ENCODE assay signal across 8 mouse cellular contexts in the genomic region with DNA sequence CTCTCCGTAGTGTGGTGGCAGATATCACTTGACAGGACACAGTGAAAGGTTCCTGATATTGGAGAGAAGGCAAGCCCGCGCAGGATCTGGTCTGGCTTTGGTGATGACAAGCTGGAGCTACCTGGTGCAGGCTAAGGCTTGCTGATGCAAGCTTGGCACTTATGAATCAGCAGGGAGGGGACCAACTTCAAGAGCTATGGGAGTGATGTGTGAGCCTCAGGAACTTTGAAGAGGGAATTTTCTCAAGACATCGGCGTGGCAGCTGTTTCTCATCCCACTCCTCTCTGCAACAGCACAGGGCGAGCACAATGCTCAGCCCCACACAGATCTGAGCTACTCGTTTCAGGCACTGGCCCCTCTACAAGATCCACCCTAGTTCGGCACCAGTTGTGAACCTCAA. TPM values are rescaled to one million over a fixed set of nuclear protein-coding genes. Genes with fewer than 3 reads are reported as not detected.
DNase-seq lines count a peak whose midpoint lies in the region; ATAC-seq and TF ChIP-seq lines count a peak whose summit lies in the region.

A gene (plus strand): TSS at position 302 of the 400 bp plus-strand sequence.

- H3K4me3 ChIP-seq in lung, adult 2 months (replicated peaks; ENCODE audit: extremely low read depth, low read depth, low read length) = no peak within 1 kb of the TSS
- no peak within 1 kb of the TSS for H3K4me3 ChIP-seq in cortical plate, adult 2 months (ENCODE audit: insufficient read depth, low read length)
- H3K4me3 ChIP-seq in midbrain, embryonic 15.5 days = no peak within 1 kb of the TSS

- no peaks in the 10 kb centered on the region for H3K36me3 ChIP-seq in midbrain, embryonic 15.5 days (replicated peaks)

- H3K9ac ChIP-seq in midbrain, embryonic 15.5 days = no peak within 1 kb of the TSS

- H3K9me3 ChIP-seq in midbrain, embryonic 15.5 days = no peaks in the 10 kb centered on the region

- TF ChIP-seq POLR2A in lung, adult 2 months (IDR thresholded peaks at IDR 0.05; ENCODE audit: borderline replicate concordance, extremely low read depth, low read depth, low read length) = no peak
- no peak for TF ChIP-seq POLR2A in cortical plate, adult 2 months (IDR thresholded peaks at IDR 0.05; ENCODE audit: extremely low read depth, insufficient read depth, low read length)

- H3K4me2 ChIP-seq in midbrain, embryonic 15.5 days = no peak within 1 kb of the TSS

- H3K27me3 ChIP-seq in midbrain, embryonic 15.5 days (replicated peaks) = peaks cover 21% of the 10 kb centered on the region

- no peaks in the 10 kb centered on the region for H3K4me1 ChIP-seq in lung, adult 2 months (ENCODE audit: control insufficient read depth, insufficient read depth, low read length)
- H3K4me1 ChIP-seq in cortical plate, adult 2 months (ENCODE audit: control insufficient read depth, insufficient read depth, low read length) = peaks cover 3% of the 10 kb centered on the region; the same call in 1 of the 2 replicates
- no peaks in the 10 kb centered on the region for H3K4me1 ChIP-seq in midbrain, embryonic 15.5 days

- ATAC-seq in midbrain, embryonic 15.5 days (replicated peaks) = no peak

- DNase-seq in lung, adult 2 months = no peak
- no peak for DNase-seq in lung, adult 18-20 months
- no peak for DNase-seq in heart, adult 8-10 months (ENCODE audit: low spot score)
- no peak for DNase-seq in layer of hippocampus, postnatal 25 days (ENCODE audit: extremely low spot score in 1 of 2, low spot score in 1 of 2)
- no peak for DNase-seq in cerebellum, adult 18-20 months
- no peak for DNase-seq in right cerebral cortex, adult 2 months (ENCODE audit: low spot score in 2 of 2)

- TF ChIP-seq CTCF in lung, adult 2 months (IDR thresholded peaks at IDR 0.05; ENCODE audit: insufficient read depth, low read length) = no peak
- no peak for TF ChIP-seq CTCF in cortical plate, adult 2 months (IDR thresholded peaks at IDR 0.05; ENCODE audit: extremely low read depth, insufficient read depth, low read length)

- 57% methylated on average over 8 of the region's 8 CpGs for WGBS in lung, adult 2 months
- 77% methylated on average over 8 of the region's 8 CpGs for WGBS in midbrain, embryonic 15.5 days

- no peak within 1 kb of the TSS for H3K27ac ChIP-seq in cortical plate, adult 2 months (ENCODE audit: insufficient read depth, low read length)
- no peak within 1 kb of the TSS for H3K27ac ChIP-seq in midbrain, embryonic 15.5 days

RNA-seq across cellular contexts. Expression of the gene that starts here (rescaled TPM):
- polyA plus RNA-seq in lung, adult 2 months (2012; rRNA removed) = 56.1 and 83.4 TPM in 2 replicates
- polyA plus RNA-seq in cortical plate, adult 2 months (2012; rRNA removed) = 138 and 151 TPM in 2 replicates
- total RNA-seq in heart, adult 8-10 months (2022) = 10 to 100 TPM; 78.0 to 97.5 (median 87.2) TPM
- total RNA-seq in layer of hippocampus, postnatal 25 days (2021) = 100 to 1,000 TPM; 127 to 136 TPM
- 61.5 and 66.8 TPM in 2 replicates for polyA plus RNA-seq in midbrain, embryonic 15.5 days (2015; fragmentation: Nextera tagmentation; extraction: Ambion mirVana)
